Mouse (Mus musculus): ENCODE measurements around the gene Tmem94. TPM values are rescaled to one million over a fixed set of nuclear protein-coding genes. Genes with fewer than 3 reads are reported as not detected.

The Tmem94 gene
- total RNA-seq, 2 experiments from 2014 or later, result 51.9 to 57.3 TPM

Small RNAs within 50 kb of the gene (microRNA-seq; reads per million reads assigned to microRNA genes)
- gene Mir5621, result not detected

Other genes starting within 250 kb of the Tmem94 start
- gene Sumo2, start 229.2 kb upstream of the Tmem94 start, total RNA-seq (2021), result 100 to 1,000 TPM; 230 to 244 TPM
- 10 to 100 TPM; 43.4 to 45.2 TPM for gene Nup85, start 201.0 kb upstream of the Tmem94 start, total RNA-seq (2021)
- gene Mrps7, start 161.5 kb upstream of the Tmem94 start, total RNA-seq (2021), result 10 to 100 TPM; 70.9 to 73.2 TPM
- gene Gga3, start 161.4 kb upstream of the Tmem94 start, total RNA-seq (2021), result 10 to 100 TPM; 15.9 to 21.8 TPM
- 10 to 100 TPM; 29.7 to 31.9 TPM for gene Mif4gd, start 152.5 kb upstream of the Tmem94 start, total RNA-seq (2021)
- 10 to 100 TPM; 24.0 to 27.4 TPM for gene Slc25a19, start 137.1 kb upstream of the Tmem94 start, total RNA-seq (2021)
- 100 to 1,000 TPM; 106 to 116 TPM for gene Grb2, start 56.8 kb upstream of the Tmem94 start, total RNA-seq (2021)
- gene Caskin2, start 48.2 kb downstream of the Tmem94 start, total RNA-seq (2021), result 10 to 100 TPM; 26.1 to 26.8 TPM
- gene Tsen54, start 49.3 kb downstream of the Tmem94 start, total RNA-seq (2021), result 10 to 100 TPM; 15.6 to 16.9 TPM
- 10 to 100 TPM; 19.0 to 21.6 TPM for gene Llgl2, start 58.6 kb downstream of the Tmem94 start, total RNA-seq (2021)
- under 1 TPM; 0.37 to 0.60 TPM for gene Myo15b, start 93.0 kb downstream of the Tmem94 start, total RNA-seq (2021)
- 10 to 100 TPM; 14.1 to 17.1 TPM for gene Smim5, start 134.5 kb downstream of the Tmem94 start, total RNA-seq (2021)
- under 1 TPM in 1 of 2 experiments, not detected in 1; 0.39 TPM for gene Smim6, start 146.6 kb downstream of the Tmem94 start, total RNA-seq (2021)
- gene Sap30bp, start 167.8 kb downstream of the Tmem94 start, total RNA-seq (2021), result 10 to 100 TPM; 25.1 to 25.7 TPM
- gene Recql5, start 168.0 kb downstream of the Tmem94 start, total RNA-seq (2021), result 10 to 100 TPM in 1 of 2 experiments, 1 to 10 TPM in 1; 8.6 to 12.9 TPM
- gene Itgb4, start 209.3 kb downstream of the Tmem94 start, total RNA-seq (2021), result 1 to 10 TPM; 5.1 to 6.2 TPM
- 10 to 100 TPM; 32.7 to 40.0 TPM for gene Galk1, start 247.3 kb downstream of the Tmem94 start, total RNA-seq (2021)

Data from gastrocnemius, postnatal 4 days (tissue).